ENCODE assay signal across 8 mouse cellular contexts in the genomic region with DNA sequence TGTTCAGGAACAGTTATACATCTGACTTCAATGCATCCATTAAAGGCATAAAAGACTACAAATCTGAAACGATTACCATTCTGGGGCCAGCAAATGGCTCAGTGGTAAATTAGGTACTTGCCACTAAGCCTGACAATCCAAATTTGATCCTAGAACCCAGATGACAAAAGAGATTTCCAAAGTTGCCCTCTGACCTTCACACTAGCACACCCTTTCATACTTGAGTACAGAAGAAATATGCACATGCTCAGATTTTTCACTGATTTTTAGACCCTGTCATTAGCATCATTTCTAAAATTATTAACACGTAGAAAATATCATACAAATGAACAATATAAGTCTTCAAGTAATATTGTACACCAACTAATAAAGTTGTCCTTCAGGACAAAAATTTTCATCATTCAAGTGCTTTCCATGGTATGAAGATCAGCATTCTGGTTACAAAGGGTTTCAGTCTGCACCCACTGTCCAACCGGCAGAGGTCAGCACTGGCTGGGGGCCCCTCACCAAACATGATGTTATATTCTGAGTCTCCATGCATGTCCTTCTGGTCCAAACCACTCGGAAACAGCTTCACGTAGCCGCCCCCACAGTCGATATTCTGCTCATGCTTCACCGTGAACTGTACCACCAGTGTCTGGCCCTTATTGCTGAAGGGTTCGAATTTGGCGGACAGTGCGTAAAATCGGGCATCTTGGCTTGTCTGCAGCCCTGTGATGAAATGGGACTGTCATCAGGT. TPM values are rescaled to one million over a fixed set of nuclear protein-coding genes. Genes with fewer than 3 reads are reported as not detected.
DNase-seq lines count a peak whose midpoint lies in the region; ATAC-seq lines count a peak whose summit lies in the region.

No protein-coding gene starts in this region.

- peaks cover 23% of the 10 kb centered on the region for H3K4me1 ChIP-seq in limb, embryonic 12.5 days (replicated peaks)
- H3K4me1 ChIP-seq in midbrain, embryonic 15.5 days = peaks cover 32% of the 10 kb centered on the region

- ATAC-seq in limb, embryonic 12.5 days (ENCODE audit: insufficient number of reproducible peaks, insufficient read depth, low FRiP score, low TSS enrichment, low read depth) = no peak
- ATAC-seq in midbrain, embryonic 15.5 days (replicated peaks) = no peak

- H3K4me3 ChIP-seq in limb, embryonic 12.5 days (replicated peaks) = peak overlapping the region; percentile 97
- peak overlapping the region; percentile 97 for H3K4me3 ChIP-seq in midbrain, embryonic 15.5 days

- H3K36me3 ChIP-seq in limb, embryonic 12.5 days = peaks cover 46% of the 10 kb centered on the region
- H3K36me3 ChIP-seq in midbrain, embryonic 15.5 days (replicated peaks) = peaks cover 32% of the 10 kb centered on the region

- peak overlapping the region; percentile 97 for H3K9ac ChIP-seq in limb, embryonic 12.5 days (replicated peaks)
- H3K9ac ChIP-seq in midbrain, embryonic 15.5 days = peak overlapping the region; percentile 99

- peak overlapping the region; percentile 85 for H3K27ac ChIP-seq in limb, embryonic 12.5 days
- H3K27ac ChIP-seq in midbrain, embryonic 15.5 days = peak overlapping the region; percentile 90

- no peaks in the 10 kb centered on the region for H3K9me3 ChIP-seq in limb, embryonic 12.5 days
- no peaks in the 10 kb centered on the region for H3K9me3 ChIP-seq in midbrain, embryonic 15.5 days

- H3K4me2 ChIP-seq in limb, embryonic 12.5 days = peak overlapping the region; percentile 80
- H3K4me2 ChIP-seq in midbrain, embryonic 15.5 days = peak overlapping the region; percentile 65

- 22% methylated on average over 12 of the region's 12 CpGs for WGBS in limb, embryonic 12.5 days
- WGBS in midbrain, embryonic 15.5 days = 16% methylated on average over 12 of the region's 12 CpGs

- DNase-seq in adrenal gland, adult 2 months = peak; percentile 47
- no peak for DNase-seq in adrenal gland, adult 8-10 months
- peak; percentile 73 for DNase-seq in 3T3-L1 (ENCODE audit: low read depth, low spot score)
- peak; percentile 58 for DNase-seq in embryo, embryonic 10 days (ENCODE audit: low spot score)
- DNase-seq in heart, postnatal 4 days = peak; percentile 71
- DNase-seq in urinary bladder, postnatal 25 days (ENCODE audit: low spot score) = no peak

- H3K27me3 ChIP-seq in limb, embryonic 12.5 days = no peaks in the 10 kb centered on the region
- H3K27me3 ChIP-seq in midbrain, embryonic 15.5 days (replicated peaks) = no peaks in the 10 kb centered on the region

RNA-seq across cellular contexts. Expression of gene Calr, which starts 1.2 kb away (rescaled TPM):
- 100 to 1,000 TPM; 684 to 730 TPM for total RNA-seq in adrenal gland, adult 2 months (2021)
- polyA plus RNA-seq in adrenal gland, adult 2 months (2012; rRNA removed) = 88.2 and 91.2 TPM in 2 replicates
- 100 to 1,000 TPM; 629 to 719 (median 673) TPM for total RNA-seq in adrenal gland, adult 8-10 months (2022)
- total RNA-seq in heart, postnatal 4 days (2021) = 100 to 1,000 TPM; 320 to 358 TPM
- 764 and 842 TPM in 2 replicates for polyA plus RNA-seq in limb, embryonic 12.5 days (2016; fragmentation: Nextera tagmentation; extraction: Ambion mirVana)
- 669 and 673 TPM in 2 replicates for polyA plus RNA-seq in midbrain, embryonic 15.5 days (2015; fragmentation: Nextera tagmentation; extraction: Ambion mirVana)

RNA-seq across cellular contexts. Expression of gene Rad23a, which starts 5.1 kb away (rescaled TPM):
- 100 to 1,000 TPM; 122 to 141 TPM for total RNA-seq in adrenal gland, adult 2 months (2021)
- polyA plus RNA-seq in adrenal gland, adult 2 months (2012; rRNA removed) = 128 and 131 TPM in 2 replicates
- 100 to 1,000 TPM; 107 to 125 (median 111) TPM for total RNA-seq in adrenal gland, adult 8-10 months (2022)
- total RNA-seq in heart, postnatal 4 days (2021) = 10 to 100 TPM; 90.9 to 91.8 TPM
- polyA plus RNA-seq in limb, embryonic 12.5 days (2016; fragmentation: Nextera tagmentation; extraction: Ambion mirVana) = 104 and 109 TPM in 2 replicates
- 88.2 and 91.7 TPM in 2 replicates for polyA plus RNA-seq in midbrain, embryonic 15.5 days (2015; fragmentation: Nextera tagmentation; extraction: Ambion mirVana)

RNA-seq across cellular contexts. Expression of gene Farsa, which starts 11.3 kb away (rescaled TPM):
- 10 to 100 TPM; 61.6 to 69.3 TPM for total RNA-seq in adrenal gland, adult 2 months (2021)
- 45.3 and 51.4 TPM in 2 replicates for polyA plus RNA-seq in adrenal gland, adult 2 months (2012; rRNA removed)
- total RNA-seq in adrenal gland, adult 8-10 months (2022) = 10 to 100 TPM; 59.9 to 76.8 (median 68.0) TPM
- 10 to 100 TPM; 36.3 to 37.0 TPM for total RNA-seq in heart, postnatal 4 days (2021)
- 109 and 114 TPM in 2 replicates for polyA plus RNA-seq in limb, embryonic 12.5 days (2016; fragmentation: Nextera tagmentation; extraction: Ambion mirVana)
- polyA plus RNA-seq in midbrain, embryonic 15.5 days (2015; fragmentation: Nextera tagmentation; extraction: Ambion mirVana) = 126 and 127 TPM in 2 replicates

RNA-seq across cellular contexts. Expression of gene Gadd45gip1, which starts 14.2 kb away (rescaled TPM):
- 10 to 100 TPM; 72.6 to 74.9 TPM for total RNA-seq in adrenal gland, adult 2 months (2021)
- polyA plus RNA-seq in adrenal gland, adult 2 months (2012; rRNA removed) = 141 and 196 TPM in 2 replicates
- total RNA-seq in adrenal gland, adult 8-10 months (2022) = 10 to 100 TPM; 63.6 to 68.4 (median 66.2) TPM
- total RNA-seq in heart, postnatal 4 days (2021) = 10 to 100 TPM; 24.2 to 26.2 TPM
- 46.5 and 48.6 TPM in 2 replicates for polyA plus RNA-seq in limb, embryonic 12.5 days (2016; fragmentation: Nextera tagmentation; extraction: Ambion mirVana)
- 35.5 and 36.1 TPM in 2 replicates for polyA plus RNA-seq in midbrain, embryonic 15.5 days (2015; fragmentation: Nextera tagmentation; extraction: Ambion mirVana)

RNA-seq across cellular contexts. Expression of gene Dand5, which starts 22.9 kb away (rescaled TPM):
- 10 to 100 TPM; 11.5 to 12.2 TPM for total RNA-seq in adrenal gland, adult 2 months (2021)
- polyA plus RNA-seq in adrenal gland, adult 2 months (2012; rRNA removed) = 5.1 and 7.0 TPM in 2 replicates
- total RNA-seq in adrenal gland, adult 8-10 months (2022) = 10 to 100 TPM; 11.2 to 14.9 (median 12.5) TPM
- total RNA-seq in heart, postnatal 4 days (2021) = 1 to 10 TPM; 3.4 to 3.6 TPM
- 4.1 and 5.1 TPM in 2 replicates for polyA plus RNA-seq in limb, embryonic 12.5 days (2016; fragmentation: Nextera tagmentation; extraction: Ambion mirVana)
- polyA plus RNA-seq in midbrain, embryonic 15.5 days (2015; fragmentation: Nextera tagmentation; extraction: Ambion mirVana) = 12.3 and 13.4 TPM in 2 replicates

Comparison
In these comparisons a context has a peak if more than half of its experiments do, and no peak if none do; other contexts are left out.
1. DNase-seq: peak in adrenal gland, adult 2 months (single experiment), 3T3-L1 (single experiment), embryo, embryonic 10 days (single experiment) and heart, postnatal 4 days (single experiment); none in adrenal gland, adult 8-10 months (single experiment) and urinary bladder, postnatal 25 days (single experiment).